Mouse (Mus musculus) neural tube, embryonic 12.5 days (tissue): ENCODE data around the gene Cd28. TPM values are rescaled to one million over a fixed set of nuclear protein-coding genes. Genes with fewer than 3 reads are reported as not detected.

Source experiments
- ATAC-seq: fragments of 200-750 bp; cut with Nextera tagmentation; 2 replicates; pipeline ENCODE4 v1.8.0; 2017; ENCODE audit warnings: low read depth, mild to moderate bottlenecking, moderate TSS enrichment, moderate library complexity; ENCODE audit not compliant: low FRiP score
- H3K27ac ChIP-seq: fragments of 300-500 bp; sonication (generic); 2 replicates; pipeline ENCODE4 v1.5.1; 2016
- H3K27me3 ChIP-seq: fragments of 300-500 bp; sonication (generic); replicated peaks from 2 replicates; pipeline ENCODE4 v1.6.1; 2016; ENCODE audit warnings: mild to moderate bottlenecking
- H3K36me3 ChIP-seq: fragments of 300-500 bp; sonication (generic); 2 replicates; pipeline ENCODE4 v1.6.1; 2016; ENCODE audit warnings: mild to moderate bottlenecking
- H3K4me1 ChIP-seq: fragments of 300-500 bp; sonication (generic); 2 replicates; pipeline ENCODE4 v1.6.1; 2016
- H3K4me2 ChIP-seq: fragments of 300-500 bp; sonication (generic); replicated peaks from 2 replicates; pipeline ENCODE4 v1.6.1; 2016; ENCODE audit warnings: mild to moderate bottlenecking
- H3K4me3 ChIP-seq: fragments of 300-500 bp; sonication (generic); 2 replicates; pipeline ENCODE4 v1.5.1; 2016
- H3K9ac ChIP-seq: fragments of 300-500 bp; sonication (generic); 2 replicates; pipeline ENCODE4 v1.6.1; 2016; ENCODE audit warnings: mild to moderate bottlenecking
- H3K9me3 ChIP-seq: fragments of 300-500 bp; sonication (generic); 2 replicates; pipeline ENCODE4 v1.6.1; 2016; ENCODE audit warnings: mild to moderate bottlenecking
- WGBS: fragments of 180-500 bp; shearing (Covaris S2); methylation state at CpG from one replicate; pipeline ENCODE4 v1.1.7; 2016; 5-methylcytosine and 5-hydroxymethylcytosine counted together
- polyA plus RNA-seq: library from polyadenylated mRNA; unstranded; fragments of >200 nt; fragmentation: Nextera tagmentation; extraction: Ambion mirVana; gene quantifications from 2 replicates; pipeline ENCODE4 v1.2.1, GENCODE M21; 2016

Cd28 gene
- 0.14 and 0.26 TPM in 2 replicates for polyA plus RNA-seq

GRCm38 (mm10) chr1:60716567-60716966 lies at the start of gene Cd28:
Gene Cd28, plus strand, starts transcription at chr1:60716800.
- 91% methylated on average over 5 of the region's 5 CpGs for WGBS
- Histone ChIP-seq H3K4me3 (no peak within 1 kb of the TSS), H3K4me1 (no peaks in the 10 kb centered on the region), H3K9ac (no peak within 1 kb of the TSS), H3K36me3 (no peaks in the 10 kb centered on the region), H3K9me3 (no peaks in the 10 kb centered on the region), H3K4me2 (no peak within 1 kb of the TSS), H3K27me3 (no peaks in the 10 kb centered on the region), H3K27ac (no peak within 1 kb of the TSS)
- no peak for ATAC-seq

GRCm38 (mm10) chr1:60667873-60668616 lies 48.6 kb upstream of the Cd28 start:
- H3K27me3 ChIP-seq = no peaks in the 10 kb centered on the region
- no peak overlapping the region for H3K27ac ChIP-seq
- H3K9me3 ChIP-seq = no peaks in the 10 kb centered on the region
- H3K4me2 ChIP-seq = peak overlapping the region; percentile 40
- WGBS = 48% methylated on average over 17 of the region's 17 CpGs
- 0 out of 2 replicates have a peak overlapping the region, but pooled peaks have one; percentile 26 for H3K9ac ChIP-seq
- H3K4me3 ChIP-seq = no peak overlapping the region
- ATAC-seq = peak; percentile 53; the same call in 1 of the 2 replicates
- no peaks in the 10 kb centered on the region for H3K36me3 ChIP-seq
- H3K4me1 ChIP-seq = peaks cover 8% of the 10 kb centered on the region; the same call in 1 of the 2 replicates

GRCm38 (mm10) chr1:60669048-60669447 lies 47.6 kb upstream of the Cd28 start:
- WGBS = 78% methylated on average over 9 of the region's 9 CpGs
- no peaks in the 10 kb centered on the region for H3K27me3 ChIP-seq
- no peaks in the 10 kb centered on the region for H3K36me3 ChIP-seq
- peaks cover 8% of the 10 kb centered on the region; the same call in 1 of the 2 replicates for H3K4me1 ChIP-seq
- H3K9me3 ChIP-seq = no peaks in the 10 kb centered on the region
- no peak overlapping the region for H3K4me2 ChIP-seq
- H3K4me3 ChIP-seq = no peak overlapping the region
- ATAC-seq = no peak
- no peak overlapping the region for H3K27ac ChIP-seq
- H3K9ac ChIP-seq = no peak overlapping the region

GRCm38 (mm10) chr1:60669664-60670063 lies 46.9 kb upstream of the Cd28 start:
- Histone ChIP-seq H3K4me1 (peaks cover 8% of the 10 kb centered on the region; the same call in 1 of the 2 replicates), H3K4me2 (no peak overlapping the region), H3K9ac (no peak overlapping the region), H3K9me3 (no peaks in the 10 kb centered on the region), H3K27me3 (no peaks in the 10 kb centered on the region), H3K36me3 (no peaks in the 10 kb centered on the region), H3K4me3 (no peak overlapping the region), H3K27ac (no peak overlapping the region)
- WGBS = 98% methylated on average over 2 of the region's 2 CpGs
- ATAC-seq = no peak

GRCm38 (mm10) chr1:60670172-60670571 lies 46.4 kb upstream of the Cd28 start:
- ATAC-seq = no peak
- H3K9ac ChIP-seq = no peak overlapping the region
- 87% methylated on average over 5 of the region's 5 CpGs for WGBS
- no peaks in the 10 kb centered on the region for H3K36me3 ChIP-seq
- H3K4me1 ChIP-seq = peaks cover 8% of the 10 kb centered on the region; the same call in 1 of the 2 replicates
- H3K27ac ChIP-seq = no peak overlapping the region
- no peaks in the 10 kb centered on the region for H3K9me3 ChIP-seq
- no peaks in the 10 kb centered on the region for H3K27me3 ChIP-seq
- H3K4me3 ChIP-seq = no peak overlapping the region
- no peak overlapping the region for H3K4me2 ChIP-seq

- H3K27me3 ChIP-seq = no peaks in the 10 kb centered on the region
- no peak overlapping the region for H3K9ac ChIP-seq
- no peak overlapping the region for H3K4me2 ChIP-seq
- H3K4me1 ChIP-seq = no peaks in the 10 kb centered on the region
- H3K4me3 ChIP-seq = no peak overlapping the region
- ATAC-seq = no peak
- no peaks in the 10 kb centered on the region for H3K36me3 ChIP-seq
- no peak overlapping the region for H3K27ac ChIP-seq
- WGBS = 92% methylated on average over 4 of the region's 4 CpGs
- H3K9me3 ChIP-seq = no peaks in the 10 kb centered on the region
Observed at GRCm38 (mm10) chr1:60683766-60684165, 32.8 kb upstream of the Cd28 start.

GRCm38 (mm10) chr1:60696115-60696895 lies 20.3 kb upstream of the Cd28 start:
- H3K4me3 ChIP-seq = no peak overlapping the region
- no peak overlapping the region for H3K9ac ChIP-seq
- H3K9me3 ChIP-seq = no peaks in the 10 kb centered on the region
- H3K36me3 ChIP-seq = no peaks in the 10 kb centered on the region
- H3K27me3 ChIP-seq = no peaks in the 10 kb centered on the region
- 89% methylated on average over 3 of the region's 3 CpGs for WGBS
- H3K27ac ChIP-seq = no peak overlapping the region
- no peak overlapping the region for H3K4me2 ChIP-seq
- no peaks in the 10 kb centered on the region for H3K4me1 ChIP-seq
- no peak for ATAC-seq

- Histone ChIP-seq H3K9me3 (no peaks in the 10 kb centered on the region), H3K27me3 (no peaks in the 10 kb centered on the region), H3K4me2 (no peak overlapping the region), H3K36me3 (no peaks in the 10 kb centered on the region), H3K9ac (no peak overlapping the region), H3K27ac (no peak overlapping the region), H3K4me1 (no peaks in the 10 kb centered on the region), H3K4me3 (no peak overlapping the region)
- whole genome bisulfite sequencing = 73% methylated on average over 2 of the region's 2 CpGs
- no peak for ATAC-seq
Observed at GRCm38 (mm10) chr1:60702641-60703040, 14.0 kb upstream of the Cd28 start.

- H3K4me2 ChIP-seq = no peak overlapping the region
- no peak overlapping the region for H3K9ac ChIP-seq
- H3K36me3 ChIP-seq = no peaks in the 10 kb centered on the region
- H3K27me3 ChIP-seq = no peaks in the 10 kb centered on the region
- H3K4me1 ChIP-seq = no peaks in the 10 kb centered on the region
- ATAC-seq = no peak
- 91% methylated on average over 3 of the region's 3 CpGs for WGBS
- no peak overlapping the region for H3K4me3 ChIP-seq
- H3K27ac ChIP-seq = no peak overlapping the region
- no peaks in the 10 kb centered on the region for H3K9me3 ChIP-seq
Observed at GRCm38 (mm10) chr1:60713238-60713637, 3.4 kb upstream of the Cd28 start.

- no peaks in the 10 kb centered on the region for H3K4me1 ChIP-seq
- no peaks in the 10 kb centered on the region for H3K27me3 ChIP-seq
- no peak overlapping the region for H3K4me3 ChIP-seq
- no peak overlapping the region for H3K27ac ChIP-seq
- no peak for ATAC-seq
- 71% methylated on average over 8 of the region's 8 CpGs for WGBS
- no peak overlapping the region for H3K9ac ChIP-seq
- no peaks in the 10 kb centered on the region for H3K9me3 ChIP-seq
- H3K4me2 ChIP-seq = no peak overlapping the region
- no peaks in the 10 kb centered on the region for H3K36me3 ChIP-seq
Observed at GRCm38 (mm10) chr1:60715651-60716196, 876 bp upstream of the Cd28 start.

GRCm38 (mm10) chr1:60718580-60718979 lies 2.0 kb downstream of the Cd28 start:
- no peaks in the 10 kb centered on the region for H3K4me1 ChIP-seq
- H3K4me2 ChIP-seq = no peak overlapping the region
- H3K27me3 ChIP-seq = no peaks in the 10 kb centered on the region
- H3K27ac ChIP-seq = no peak overlapping the region
- no peak overlapping the region for H3K4me3 ChIP-seq
- WGBS = 84% methylated on average over 4 of the region's 4 CpGs
- no peaks in the 10 kb centered on the region for H3K9me3 ChIP-seq
- ATAC-seq = no peak
- H3K9ac ChIP-seq = no peak overlapping the region
- no peaks in the 10 kb centered on the region for H3K36me3 ChIP-seq

- H3K27me3 ChIP-seq = no peaks in the 10 kb centered on the region
- no peak overlapping the region for H3K27ac ChIP-seq
- ATAC-seq = no peak
- H3K4me1 ChIP-seq = no peaks in the 10 kb centered on the region
- no peak overlapping the region for H3K4me2 ChIP-seq
- no peak overlapping the region for H3K9ac ChIP-seq
- no peaks in the 10 kb centered on the region for H3K9me3 ChIP-seq
- no peaks in the 10 kb centered on the region for H3K36me3 ChIP-seq
- no peak overlapping the region for H3K4me3 ChIP-seq
- WGBS = 90% methylated on average over 3 of the region's 3 CpGs
Observed at GRCm38 (mm10) chr1:60723555-60723954, 7.0 kb downstream of the Cd28 start.
